Mouse (Mus musculus) midbrain, embryonic 13.5 days (tissue): Measurements from ENCODE around the gene Ccna1. TPM values are rescaled to one million over a fixed set of nuclear protein-coding genes. Genes with fewer than 3 reads are reported as not detected.

Experiments
- ATAC-seq: fragments of 200-750 bp; cut with Nextera tagmentation; 2 replicates; pipeline ENCODE4 v1.8.0; 2017; ENCODE audit warnings: mild to moderate bottlenecking, moderate TSS enrichment, moderate library complexity
- H3K27ac ChIP-seq: fragments of 300-500 bp; sonication (generic); 2 replicates; pipeline ENCODE4 v1.5.1; 2015; ENCODE audit warnings: inconsistent platforms, mild to moderate bottlenecking, moderate library complexity
- H3K27me3 ChIP-seq: fragments of 300-500 bp; sonication (generic); 2 replicates; pipeline ENCODE4 v1.6.1; 2015; ENCODE audit warnings: mild to moderate bottlenecking, inconsistent platforms
- H3K36me3 ChIP-seq: fragments of 300-500 bp; sonication (generic); 2 replicates; pipeline ENCODE4 v1.6.1; 2015; ENCODE audit warnings: mild to moderate bottlenecking, inconsistent platforms
- H3K4me1 ChIP-seq: fragments of 300-500 bp; sonication (generic); replicated peaks from 2 replicates; pipeline ENCODE4 v1.6.1; 2015; ENCODE audit warnings: inconsistent platforms
- H3K4me2 ChIP-seq: fragments of 300-500 bp; sonication (generic); replicated peaks from 2 replicates; pipeline ENCODE4 v1.6.1; 2015; ENCODE audit warnings: moderate library complexity, mild to moderate bottlenecking, inconsistent platforms
- H3K4me3 ChIP-seq: fragments of 300-500 bp; sonication (generic); replicated peaks from 2 replicates; pipeline ENCODE4 v1.5.1; 2015; ENCODE audit warnings: mild to moderate bottlenecking, inconsistent platforms
- H3K9ac ChIP-seq: fragments of 300-500 bp; sonication (generic); replicated peaks from 2 replicates; pipeline ENCODE4 v1.6.1; 2015; ENCODE audit warnings: mild to moderate bottlenecking, inconsistent platforms
- H3K9me3 ChIP-seq: fragments of 300-500 bp; sonication (generic); 2 replicates; pipeline ENCODE4 v1.6.1; 2016; ENCODE audit warnings: mild to moderate bottlenecking, inconsistent platforms
- WGBS: fragments of 180-500 bp; shearing (Covaris S2); methylation state at CpG from one replicate; pipeline ENCODE4 v1.1.7; 2015; 5-methylcytosine and 5-hydroxymethylcytosine counted together
- polyA plus RNA-seq: library from polyadenylated mRNA; unstranded; fragments of >200 nt; fragmentation: Nextera tagmentation; extraction: Ambion mirVana; gene quantifications from 2 replicates; pipeline ENCODE4 v1.2.1, GENCODE M21; 2015

The Ccna1 gene
- polyA plus RNA-seq, 1 experiment from 2014 or later: 2.0 TPM

DNA sequence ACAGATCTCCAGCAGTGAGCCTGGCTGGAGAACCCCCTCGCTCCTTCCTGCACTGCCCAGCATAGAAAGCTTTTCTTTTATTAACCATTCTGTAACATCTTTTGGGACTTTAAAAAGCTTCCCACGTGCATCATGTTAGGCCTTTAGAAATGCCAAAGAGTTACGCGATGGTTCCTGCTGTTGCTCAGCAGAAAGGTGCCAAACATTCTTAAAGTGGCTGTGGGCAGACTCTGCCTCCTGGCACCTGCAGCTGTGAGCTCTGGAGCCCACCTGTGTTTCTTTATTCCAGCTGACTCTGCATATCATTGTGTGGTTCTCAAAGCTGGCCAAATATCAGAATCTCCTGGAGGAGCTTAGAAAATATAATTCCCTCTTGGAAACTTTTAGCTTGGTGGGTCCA lies 51.3 kb downstream of the Ccna1 start:
- Histone ChIP-seq H3K4me1 (peaks cover 3% of the 10 kb centered on the region; the same call in 1 of the 2 replicates), H3K4me3 (no peak overlapping the region), H3K27me3 (peaks cover 3% of the 10 kb centered on the region; the same call in 1 of the 2 replicates), H3K36me3 (no peaks in the 10 kb centered on the region), H3K4me2 (no peak overlapping the region), H3K9me3 (no peaks in the 10 kb centered on the region), H3K27ac (no peak overlapping the region), H3K9ac (no peak overlapping the region)
- ATAC-seq: no peak
- 63% methylated on average over 4 of the region's 4 CpGs for WGBS

GRCm38 (mm10) chr3:55001677-55002076 lies 53.6 kb downstream of the Ccna1 start:
- WGBS: 77% methylated on average over 4 of the region's 4 CpGs
- ATAC-seq: no peak
- no peak overlapping the region for H3K4me2 ChIP-seq

More at GRCm38 (mm10) chr3:55001677-55002076, 53.6 kb downstream of the Ccna1 start:
- Histone ChIP-seq H3K27ac (no peak overlapping the region), H3K9ac (no peak overlapping the region), H3K27me3 (0 out of 2 replicates have a peak, but pooled peaks cover 2% of the 10 kb centered on the region), H3K36me3 (no peaks in the 10 kb centered on the region), H3K4me3 (no peak overlapping the region), H3K9me3 (no peaks in the 10 kb centered on the region), H3K4me1 (no peaks in the 10 kb centered on the region)

Other genes starting within 250 kb of the Ccna1 start
- 29.7 and 40.0 TPM in 2 replicates for gene Rfxap, start 247.7 kb downstream of the Ccna1 start, polyA plus RNA-seq
- gene Sertm1, start 139.6 kb downstream of the Ccna1 start, polyA plus RNA-seq: 0.54 and 0.81 TPM in 2 replicates
- 19.2 and 20.6 TPM in 2 replicates for gene Spg20, start 56.6 kb upstream of the Ccna1 start, polyA plus RNA-seq
- 0.05 TPM in 1 of 2 replicates, not detected in the other for gene Ccdc169, start 81.8 kb upstream of the Ccna1 start, polyA plus RNA-seq
- gene Sohlh2, start 126.5 kb upstream of the Ccna1 start, polyA plus RNA-seq: not detected in 2 replicates
- 238 and 242 TPM in 2 replicates for gene Dclk1, start 186.9 kb upstream of the Ccna1 start, polyA plus RNA-seq